Mouse (Mus musculus) forebrain, postnatal 0 days (tissue): ENCODE results near the gene Dop1b. TPM values are rescaled to one million over a fixed set of nuclear protein-coding genes. Genes with fewer than 3 reads are reported as not detected.
"Not testable (repeated sequence)": the region's sequence is repeated elsewhere in the genome, so short reads cannot be mapped to it uniquely, and the experiment has no call there.

ENCODE experiments used
- ATAC-seq: fragments of 200-750 bp; cut with Nextera tagmentation; 2 replicates; pipeline ENCODE4 v1.8.0; 2017; ENCODE audit warnings: mild to moderate bottlenecking, moderate library complexity
- DNase-seq: peaks from one replicate; pipeline ENCODE4 v3.0.0-alpha.2; 2015
- H3K27ac ChIP-seq: fragments of 300-500 bp; sonication (generic); 2 replicates; pipeline ENCODE4 v1.5.1; 2014; ENCODE audit warnings: low read depth, mild to moderate bottlenecking, antibody characterized with exemption, low read length, moderate library complexity, mixed read lengths
- H3K27me3 ChIP-seq: fragments of 300-500 bp; sonication (generic); 2 replicates; pipeline ENCODE4 v1.6.1; 2014; ENCODE audit warnings: mild to moderate bottlenecking, low read length, mixed read lengths; ENCODE audit not compliant: insufficient read depth
- H3K36me3 ChIP-seq: fragments of 300-500 bp; sonication (generic); 2 replicates; pipeline ENCODE4 v1.6.1; 2014; ENCODE audit warnings: mild to moderate bottlenecking, moderate library complexity; ENCODE audit not compliant: insufficient read depth
- H3K4me1 ChIP-seq: fragments of 300-500 bp; sonication (generic); 2 replicates; pipeline ENCODE4 v1.6.1; 2014; ENCODE audit warnings: antibody characterized with exemption; ENCODE audit not compliant: insufficient read depth
- H3K4me2 ChIP-seq: fragments of 300-500 bp; sonication (generic); 2 replicates; pipeline ENCODE4 v1.6.1; 2014; ENCODE audit warnings: low read depth, mild to moderate bottlenecking, moderate library complexity
- H3K4me3 ChIP-seq: fragments of 300-500 bp; sonication (generic); 2 replicates; pipeline ENCODE4 v1.5.1; 2014; ENCODE audit warnings: low read depth, low read length, mixed read lengths
- H3K9ac ChIP-seq: fragments of 300-500 bp; sonication (generic); 2 replicates; pipeline ENCODE4 v1.6.1; 2014; ENCODE audit warnings: mild to moderate bottlenecking
- H3K9me3 ChIP-seq: fragments of 300-500 bp; sonication (generic); 2 replicates; pipeline ENCODE4 v1.6.1; 2016; ENCODE audit warnings: low read length
- CTCF ChIP-seq: sonication (generic); IDR thresholded peaks from 2 replicates; pipeline ENCODE4 v1.5.1; 2016; ENCODE audit warnings: antibody characterized with exemption, control low read depth, low read depth
- WGBS: fragments of 180-500 bp; shearing (Covaris S2); extraction: QIAGEN DNeasy Blood & Tissue Kit; methylation state at CpG from one replicate; pipeline ENCODE4 v1.1.7; 2014; 5-methylcytosine and 5-hydroxymethylcytosine counted together
- polyA plus RNA-seq: library from polyadenylated mRNA; unstranded; fragments of >200 nt; fragmentation: Nextera tagmentation; extraction: Ambion mirVana; gene quantifications from 2 replicates; pipeline ENCODE4 v1.2.1, GENCODE M21; 2015
- total RNA-seq: library from RNA; depleted of rRNA; stranded (reverse); fragments of >200 nt; gene quantifications from 2 replicates; pipeline ENCODE4 v1.2.3, GENCODE M21; 2014

Gene Dop1b
- total and polyA plus RNA-seq, 2 experiments from 2014 or later, result 22.0 to 48.4 TPM

- H3K36me3 ChIP-seq, result no peaks in the 10 kb centered on the region
- TF ChIP-seq CTCF, result no peak
- ATAC-seq (peak; percentile 46; the same call in 1 of the 2 replicates), DNase-seq (peak; percentile 20)
- WGBS, result 40% methylated on average over 9 of the region's 9 CpGs
- no peak overlapping the region for H3K9ac ChIP-seq
- H3K27ac ChIP-seq, result no peak overlapping the region
- H3K4me1 ChIP-seq, result peaks cover 5% of the 10 kb centered on the region; the same call in 1 of the 2 replicates
- no peaks in the 10 kb centered on the region for H3K9me3 ChIP-seq
- no peak overlapping the region for H3K4me2 ChIP-seq
- H3K4me3 ChIP-seq, result no peak overlapping the region
- H3K27me3 ChIP-seq, result peaks cover 20% of the 10 kb centered on the region
Observed at GRCm38 (mm10) chr16:93679165-93679564, 32.5 kb upstream of the Dop1b start.

- DNase-seq (no peak), ATAC-seq (no peak)
- Histone ChIP-seq H3K27ac (no peak overlapping the region), H3K36me3 (no peaks in the 10 kb centered on the region), H3K4me2 (peak overlapping the region; percentile 65), H3K4me1 (peaks cover 5% of the 10 kb centered on the region; the same call in 1 of the 2 replicates), H3K9me3 (no peaks in the 10 kb centered on the region), H3K4me3 (no peak overlapping the region), H3K27me3 (peaks cover 32% of the 10 kb centered on the region), H3K9ac (no peak overlapping the region)
- no peak for TF ChIP-seq CTCF
- 23% methylated on average over 13 of the region's 13 CpGs for WGBS
Observed at GRCm38 (mm10) chr16:93682156-93682688, 29.5 kb upstream of the Dop1b start.

GRCm38 (mm10) chr16:93682689-93683507, 28.8 kb upstream of the Dop1b start, which contains the start of gene Cbr3:
Gene Cbr3, plus strand, starts transcription at chr16:93683215.
- Histone ChIP-seq H3K4me2 (peak within 1 kb of the TSS; percentile 65), H3K27ac (no peak within 1 kb of the TSS), H3K4me1 (peaks cover 5% of the 10 kb centered on the region; the same call in 1 of the 2 replicates), H3K4me3 (peak within 1 kb of the TSS; percentile 31), H3K27me3 (peaks cover 32% of the 10 kb centered on the region), H3K36me3 (no peaks in the 10 kb centered on the region), H3K9ac (peak within 1 kb of the TSS; percentile 37), H3K9me3 (no peaks in the 10 kb centered on the region)
- TF ChIP-seq CTCF, result peak; percentile 59
- peak; percentile 73 for ATAC-seq
- under 1% methylated on average over 63 of the region's 63 CpGs for WGBS
- DNase-seq, result peak; percentile 65

GRCm38 (mm10) chr16:93683508-93684236, 28.0 kb upstream of the Dop1b start:
- DNase-seq, result peak; percentile 35
- peak overlapping the region; percentile 37 for H3K9ac ChIP-seq
- no peak overlapping the region for H3K27ac ChIP-seq
- peaks cover 5% of the 10 kb centered on the region; the same call in 1 of the 2 replicates for H3K4me1 ChIP-seq
- peaks cover 32% of the 10 kb centered on the region for H3K27me3 ChIP-seq
- TF ChIP-seq CTCF, result 0 out of 2 replicates have a peak, but pooled peaks have one; percentile 1
- under 1% methylated on average over 53 of the region's 53 CpGs for WGBS
- no peaks in the 10 kb centered on the region for H3K9me3 ChIP-seq
- 0 out of 2 replicates have a peak, but pooled peaks have one; percentile 4 for ATAC-seq
- H3K4me3 ChIP-seq, result peak overlapping the region; percentile 31
- no peaks in the 10 kb centered on the region for H3K36me3 ChIP-seq
- peak overlapping the region; percentile 65 for H3K4me2 ChIP-seq

- Histone ChIP-seq H3K4me1 (peaks cover 5% of the 10 kb centered on the region; the same call in 1 of the 2 replicates), H3K9me3 (no peaks in the 10 kb centered on the region), H3K4me2 (peak overlapping the region; percentile 65), H3K4me3 (no peak overlapping the region), H3K27ac (no peak overlapping the region), H3K36me3 (no peaks in the 10 kb centered on the region), H3K27me3 (peaks cover 32% of the 10 kb centered on the region), H3K9ac (0 out of 2 replicates have a peak overlapping the region, but pooled peaks have one; percentile 37)
- WGBS, result 35% methylated on average over 7 of the region's 7 CpGs
- no peak for TF ChIP-seq CTCF
- DNase-seq, result no peak
- no peak for ATAC-seq
Observed at GRCm38 (mm10) chr16:93684441-93684840, 27.3 kb upstream of the Dop1b start.

- H3K36me3 ChIP-seq, H3K27ac ChIP-seq, DNase-seq, ATAC-seq, H3K4me2 ChIP-seq, H3K9me3 ChIP-seq, H3K4me1 ChIP-seq, H3K4me3 ChIP-seq, H3K9ac ChIP-seq: not testable (repeated sequence)
- peaks cover 32% of the 10 kb centered on the region for H3K27me3 ChIP-seq
- WGBS, result 90% methylated on average over 3 of the region's 3 CpGs
Observed at GRCm38 (mm10) chr16:93685783-93686182, 25.9 kb upstream of the Dop1b start.
